Mouse (Mus musculus): ENCODE results near the gene 2410141K09Rik.
"Not testable (repeated sequence)": the region's sequence is repeated elsewhere in the genome, so short reads cannot be mapped to it uniquely, and the experiment has no call there.

2410141K09Rik gene

GRCm38 (mm10) chr13:66441018-66441417 lies at the start of gene 2410141K09Rik:
2410141K09Rik (minus strand) TSS chr13:66441118.
- not testable (repeated sequence) for DNase-seq (ENCODE audit: low spot score in 2 of 2)

DNA sequence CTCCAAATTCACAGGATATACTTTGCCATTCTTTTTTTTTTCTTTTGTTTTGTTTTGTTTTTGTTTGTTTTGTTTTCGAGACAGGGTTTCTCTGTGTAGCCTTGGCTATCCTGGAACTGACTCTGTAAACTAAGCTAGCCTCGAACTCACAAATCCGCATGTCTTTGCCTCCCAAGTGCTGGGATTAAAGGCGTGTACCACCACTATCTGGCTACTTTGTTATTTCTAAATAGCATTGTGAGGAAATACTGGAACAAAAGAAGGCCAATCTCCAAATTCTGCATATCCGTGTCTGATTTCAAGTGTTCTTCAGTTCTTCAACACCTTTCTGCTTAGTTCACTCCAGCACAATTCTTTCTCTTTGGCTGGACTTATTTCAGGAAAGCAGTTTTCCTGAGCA lies 14.1 kb downstream of the 2410141K09Rik start:
- DNase-seq (ENCODE audit: low spot score in 2 of 2), result not testable (repeated sequence)

- DNase-seq (ENCODE audit: low spot score in 2 of 2), result not testable (repeated sequence)
Measured at GRCm38 (mm10) chr13:66414962-66415361, 26.0 kb downstream of the 2410141K09Rik start.

Data from thymus, postnatal 10 days (tissue).